Mouse (Mus musculus) CD4-positive helper T cell, adult 2 months (primary cell): ENCODE results near the gene Ell.
A peak's percentile ranks its signal among the peaks of the same experiment; 100 is the strongest.

Experiments used
- DNase-seq: peaks from one replicate; pipeline ENCODE4 v3.0.0-alpha.2; 2012; ENCODE audit warnings: low read depth, missing footprints, low spot score

Ell gene

DNA sequence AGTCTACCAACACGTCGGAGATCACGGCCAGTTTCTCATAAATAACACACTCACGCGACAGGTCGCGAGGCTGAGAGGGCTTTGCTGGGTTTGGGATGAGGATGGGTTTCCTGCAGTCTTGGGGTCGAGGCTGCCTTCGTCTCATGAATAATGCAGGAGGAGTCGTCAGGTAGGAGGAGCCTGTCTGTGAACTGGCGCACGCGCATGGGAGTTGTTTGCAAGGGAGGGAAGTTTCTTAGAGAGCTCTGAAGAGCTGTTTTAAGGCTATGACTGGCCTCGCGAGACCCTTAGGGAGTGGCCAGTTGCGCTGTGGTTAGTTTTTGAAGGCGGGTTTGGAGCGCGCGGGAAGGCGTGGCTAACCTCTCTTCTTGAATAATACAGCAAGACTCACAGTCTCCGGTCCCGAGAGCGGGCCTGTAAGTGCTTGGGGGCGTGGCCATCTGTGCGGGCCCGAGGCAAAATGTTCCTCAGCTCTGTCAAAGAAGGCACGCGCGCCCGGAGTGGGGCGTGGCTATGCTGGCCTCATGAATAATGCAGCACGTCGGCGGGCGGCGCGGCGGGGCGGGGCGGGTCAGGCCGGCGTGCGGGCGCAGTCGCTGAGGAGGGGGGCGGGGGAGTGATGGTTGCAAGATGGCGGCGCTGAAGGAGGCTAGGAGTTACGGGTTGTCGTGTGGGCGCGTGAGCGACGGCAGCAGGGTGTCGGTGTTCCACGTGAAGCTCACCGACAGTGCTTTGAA lies at the start of gene Ell:
Gene Ell, plus strand, starts transcription at position 381 of the 737 bp plus-strand sequence.
- peak; percentile 100 for DNase-seq

DNA sequence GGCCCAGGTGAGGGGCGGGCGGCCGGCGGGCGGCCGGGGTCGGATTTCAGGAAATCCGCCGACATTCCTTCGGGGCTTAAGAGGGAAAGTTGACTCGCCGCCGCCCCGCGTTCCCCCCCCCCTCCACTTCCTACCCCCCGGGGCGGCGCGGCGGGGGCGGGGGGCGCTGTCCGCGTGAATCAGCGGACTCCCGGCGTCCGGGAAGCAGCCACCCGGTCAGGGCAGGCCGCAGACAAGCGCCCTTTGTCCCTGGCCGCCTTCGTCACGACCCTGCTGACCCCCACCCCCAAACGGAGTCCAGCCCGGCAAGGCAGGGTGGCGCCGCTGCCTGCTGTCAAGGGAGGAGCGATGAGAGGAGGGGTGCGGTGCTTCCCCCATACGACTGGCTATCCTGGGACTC lies 49.7 kb upstream of the Ell start:
- DNase-seq: no peak

DNA sequence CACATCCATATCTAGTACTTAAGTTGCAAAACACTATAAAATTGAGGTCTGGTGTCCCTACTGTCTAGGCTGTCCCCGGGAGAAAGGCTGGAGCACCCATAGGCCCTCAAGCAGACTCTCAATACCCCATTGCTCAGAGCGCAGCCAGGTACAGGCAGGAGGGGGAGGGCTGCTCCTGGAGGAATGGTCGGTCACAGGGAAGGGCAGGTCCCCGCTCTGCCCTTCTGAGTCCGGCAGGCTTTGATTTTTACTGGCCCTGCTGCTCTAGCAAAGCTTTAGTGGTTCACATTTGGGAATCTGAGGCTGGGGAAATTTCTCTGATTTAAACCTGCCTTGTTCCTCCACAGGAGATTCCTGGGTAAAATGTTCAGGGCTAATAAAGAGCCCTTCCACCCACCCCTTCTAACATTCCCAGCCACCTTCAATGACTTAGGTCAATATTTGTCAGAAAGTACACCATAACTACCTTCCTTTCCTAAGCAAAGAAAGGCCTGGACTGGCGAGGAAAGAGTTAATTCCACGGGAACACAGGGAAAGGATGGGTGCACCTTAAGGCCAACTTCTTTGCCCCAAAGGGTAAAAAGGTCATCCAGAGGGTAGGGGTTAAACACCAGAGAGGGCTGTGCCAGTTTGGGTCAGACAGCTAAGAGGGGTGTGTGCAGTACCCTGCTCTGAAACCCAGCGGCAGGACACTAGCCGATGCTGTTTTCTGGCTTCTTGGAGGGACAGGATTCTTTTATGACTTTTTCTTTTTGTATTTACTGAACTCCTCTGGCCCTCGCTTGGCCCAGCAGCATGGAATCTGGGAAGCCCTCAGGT lies 49.0 kb upstream of the Ell start:
- no peak for DNase-seq

DNA sequence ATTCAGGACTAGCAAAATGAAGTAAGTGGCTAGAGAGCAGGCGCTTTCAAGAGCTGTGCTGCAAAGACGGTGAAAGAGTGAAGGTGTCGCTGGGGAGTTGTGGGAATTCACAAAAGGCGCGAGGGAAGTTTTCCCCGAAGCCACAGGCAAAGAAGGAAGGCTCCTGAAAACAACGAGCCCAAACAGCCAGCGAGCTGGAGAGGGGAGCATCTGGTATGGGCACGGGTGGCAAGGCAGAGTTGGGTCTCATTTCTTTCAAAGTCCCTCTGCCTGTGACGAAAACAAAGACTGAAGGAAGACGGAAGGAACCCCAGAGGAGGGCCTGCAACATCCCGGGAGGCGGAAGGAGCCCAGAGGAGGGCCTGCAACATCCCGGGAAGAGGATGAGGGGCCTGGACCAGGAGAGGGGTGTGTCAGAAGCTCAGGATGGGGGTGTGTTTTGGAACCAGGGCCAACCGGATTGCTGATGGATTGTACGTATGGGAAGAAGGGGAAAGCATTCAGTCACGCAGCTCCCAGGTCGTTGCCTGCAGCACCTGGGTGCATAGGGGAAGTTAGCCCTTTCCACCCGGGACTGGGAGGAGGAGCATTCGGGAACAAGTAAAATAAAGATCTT lies 48.3 kb upstream of the Ell start:
- DNase-seq: no peak

DNA sequence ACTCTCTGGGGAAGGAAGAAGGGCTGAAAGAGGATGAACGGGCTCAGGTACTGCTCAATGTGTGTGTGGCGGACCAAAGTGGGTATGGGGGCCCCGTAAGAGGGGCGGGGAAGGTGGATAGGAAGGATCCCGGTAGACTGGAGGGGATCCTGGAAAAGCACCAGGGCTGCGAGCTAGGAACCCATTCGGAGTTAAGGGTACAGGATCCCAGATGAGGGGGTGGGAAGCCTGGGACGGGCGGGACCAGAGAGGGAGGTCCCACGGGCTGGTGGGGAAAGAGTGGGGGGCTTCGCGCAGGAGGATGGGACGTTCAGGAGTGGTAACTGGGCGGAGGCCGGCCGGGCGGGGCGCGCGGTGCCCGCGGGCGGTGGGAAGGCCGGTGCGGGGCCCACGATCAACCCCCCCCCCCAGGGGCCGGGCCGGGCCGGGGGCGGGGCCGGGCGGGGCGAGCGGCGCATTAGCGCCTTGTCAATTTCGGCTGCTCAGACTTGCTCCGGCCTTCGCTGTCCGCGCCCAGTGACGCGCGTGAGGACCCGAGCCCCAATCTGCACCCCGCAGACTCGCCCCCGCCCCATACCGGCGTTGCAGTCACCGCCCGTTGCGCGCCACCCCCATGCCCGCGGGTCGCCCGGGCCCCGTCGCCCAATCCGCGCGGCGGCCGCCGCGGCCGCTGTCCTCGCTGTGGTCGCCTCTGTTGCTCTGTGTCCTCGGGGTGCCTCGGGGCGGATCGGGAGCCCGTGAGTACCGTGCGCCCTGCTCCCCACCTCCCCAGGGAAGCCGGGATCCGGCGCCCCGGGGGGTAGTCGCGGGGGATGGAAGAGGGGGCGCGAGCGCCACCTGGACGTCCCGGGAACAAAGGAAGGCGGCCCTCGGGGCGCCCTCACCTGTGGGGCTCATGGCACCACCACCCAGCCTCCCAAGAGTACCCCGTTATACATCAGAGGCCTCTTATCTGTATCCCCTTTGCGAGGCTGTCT lies 46.3 kb upstream of the Ell start, which contains the start of gene Crlf1:
Gene Crlf1, plus strand, starts transcription at position 495 of the 977 bp plus-strand sequence.
- DNase-seq: no peak

DNA sequence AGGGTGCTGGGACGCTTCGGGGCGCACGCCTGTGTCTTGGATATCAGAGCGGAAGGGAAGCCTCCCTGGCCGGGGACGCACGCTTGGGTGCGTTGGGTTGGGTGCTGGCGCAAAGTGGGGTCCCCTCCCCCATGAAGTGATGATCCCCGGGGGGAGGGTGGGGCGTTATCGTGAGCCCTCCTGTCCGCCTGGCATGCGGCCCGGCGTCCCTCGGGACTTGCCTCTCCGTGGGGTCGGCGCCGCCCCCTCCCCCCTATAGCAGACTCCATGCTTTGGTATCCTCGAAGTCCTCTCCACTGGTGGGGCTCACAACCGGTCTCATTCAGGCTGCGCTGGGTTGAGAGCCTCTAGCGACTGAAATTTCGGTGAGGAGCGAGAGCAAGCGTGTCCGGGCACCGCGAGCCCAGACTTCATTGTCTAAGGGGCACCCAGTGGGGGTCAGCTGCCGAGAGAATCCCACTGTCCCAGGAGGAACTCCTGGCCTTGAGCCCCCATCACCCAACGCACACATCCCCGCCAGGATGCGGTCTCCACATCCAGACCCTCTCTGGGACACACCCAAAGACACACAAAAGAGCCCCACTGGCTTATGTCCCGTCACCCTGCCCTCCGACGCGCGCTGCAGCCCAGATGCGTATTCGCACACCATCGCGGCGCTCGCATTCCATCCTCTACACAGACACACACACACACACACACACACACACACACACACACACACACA lies 45.4 kb upstream of the Ell start:
- DNase-seq: peak; percentile 20

DNA sequence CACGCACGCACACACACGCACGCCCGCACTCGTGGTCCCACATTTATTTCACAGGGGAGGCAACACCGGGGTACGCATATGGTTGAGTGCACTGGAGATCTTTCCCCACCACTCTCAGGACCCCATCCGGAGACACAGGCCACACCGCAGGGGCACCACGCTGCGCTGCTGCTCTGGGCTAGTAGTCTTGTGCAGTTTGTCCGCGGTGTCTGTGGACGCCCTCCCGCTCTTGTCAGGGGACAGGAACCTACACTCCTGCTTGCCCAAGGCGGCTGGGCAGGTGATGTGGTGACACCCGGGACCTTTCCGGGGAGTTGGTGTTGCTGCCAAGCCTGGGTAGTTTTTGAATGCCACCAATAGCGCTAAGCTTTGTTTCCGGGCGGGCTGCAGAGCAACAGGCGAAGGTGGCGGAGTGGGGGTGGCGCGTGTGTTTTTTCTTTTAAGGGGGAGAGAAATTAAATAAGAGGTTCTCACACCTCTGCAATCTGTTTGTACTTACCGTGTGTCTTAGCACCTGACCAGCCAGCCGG lies 44.8 kb upstream of the Ell start:
- no peak for DNase-seq

DNA sequence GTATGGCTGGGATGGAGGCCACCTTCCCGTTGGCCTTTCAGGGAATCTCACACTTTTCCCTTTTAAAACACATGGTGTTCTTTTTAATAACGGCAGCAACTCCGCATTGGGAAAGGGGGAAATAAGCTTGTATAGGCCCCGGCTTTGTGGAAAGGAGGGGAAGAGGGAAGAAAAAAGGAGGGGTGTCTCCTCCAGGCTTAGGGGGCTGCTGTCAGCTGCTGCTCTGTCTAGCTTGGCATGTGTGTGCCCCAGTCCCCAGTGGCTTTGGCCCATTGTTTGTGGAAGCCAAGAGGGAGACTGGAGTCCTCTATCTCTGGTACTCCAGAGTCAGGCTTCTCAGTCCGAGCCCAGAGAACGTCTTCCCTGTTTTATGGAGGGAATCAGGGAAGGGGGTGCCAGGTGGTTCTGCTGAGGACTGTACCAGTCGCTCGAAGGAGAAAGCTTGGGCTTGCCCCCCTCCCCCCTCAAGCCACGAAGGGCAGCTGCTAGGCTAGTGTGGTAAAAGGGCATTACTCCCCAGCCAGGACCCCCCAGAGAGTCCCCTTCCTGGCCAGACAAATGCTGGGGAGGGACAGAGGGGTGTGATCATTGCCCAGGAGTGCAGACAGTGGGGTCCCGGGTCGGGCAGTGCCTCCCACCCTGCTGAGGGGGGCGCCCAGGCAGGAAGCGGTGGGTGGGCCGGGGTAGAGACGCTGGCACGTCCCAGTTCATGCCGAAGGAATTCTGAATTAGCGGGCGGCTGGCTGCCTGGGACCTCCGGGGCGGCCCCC lies 44.1 kb upstream of the Ell start:
- no peak for DNase-seq

DNA sequence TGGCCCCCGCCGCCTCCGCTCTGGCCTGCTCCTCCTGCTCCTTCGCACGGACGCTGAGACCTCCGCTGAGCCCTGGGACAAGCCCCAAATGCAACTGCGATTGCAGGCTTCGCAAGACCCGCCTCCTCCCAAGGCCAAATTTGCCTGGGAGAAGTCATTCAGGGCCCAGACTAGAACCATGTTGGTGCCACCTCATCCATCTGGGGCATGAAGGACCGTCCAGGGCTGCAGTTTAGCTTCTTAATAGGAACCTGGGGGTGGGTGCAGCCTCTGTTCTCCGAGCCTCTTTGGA lies 43.5 kb upstream of the Ell start:
- no peak for DNase-seq

DNA sequence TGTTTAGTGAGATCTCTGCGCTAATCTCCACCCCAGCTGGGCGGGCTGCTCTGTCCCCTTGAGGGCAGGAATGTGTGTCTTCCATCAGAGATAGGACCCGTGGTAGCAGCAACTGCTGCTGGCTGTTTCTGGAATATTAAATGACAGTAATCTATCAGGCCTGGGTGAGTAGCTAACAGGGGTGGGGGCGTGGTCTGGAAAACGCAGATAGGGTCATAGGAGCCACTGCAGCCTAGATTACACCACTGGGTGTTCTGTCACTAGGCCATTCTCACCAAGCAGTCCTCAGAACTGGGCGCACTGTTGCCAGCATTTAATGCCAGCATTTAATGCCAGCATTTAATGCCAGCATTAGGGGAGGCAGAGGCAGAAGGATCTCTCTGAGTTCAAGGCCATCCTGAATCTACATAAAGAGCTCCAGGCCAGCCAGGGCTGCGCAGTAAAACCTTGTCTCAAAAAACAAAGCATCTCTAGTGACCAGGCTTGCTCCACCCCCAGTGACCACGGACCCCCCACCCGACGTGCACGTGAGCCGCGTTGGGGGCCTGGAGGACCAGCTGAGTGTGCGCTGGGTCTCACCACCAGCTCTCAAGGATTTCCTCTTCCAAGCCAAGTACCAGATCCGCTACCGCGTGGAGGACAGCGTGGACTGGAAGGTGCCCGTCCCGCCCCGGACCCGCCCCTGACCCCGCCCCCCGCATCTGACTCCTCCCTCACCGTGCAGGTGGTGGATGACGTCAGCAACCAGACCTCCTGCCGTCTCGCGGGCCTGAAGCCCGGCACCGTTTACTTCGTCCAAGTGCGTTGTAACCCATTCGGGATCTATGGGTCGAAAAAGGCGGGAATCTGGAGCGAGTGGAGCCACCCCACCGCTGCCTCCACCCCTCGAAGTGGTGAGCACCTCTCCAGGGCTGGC lies 38.6 kb upstream of the Ell start:
- peak; percentile 72 for DNase-seq

DNA sequence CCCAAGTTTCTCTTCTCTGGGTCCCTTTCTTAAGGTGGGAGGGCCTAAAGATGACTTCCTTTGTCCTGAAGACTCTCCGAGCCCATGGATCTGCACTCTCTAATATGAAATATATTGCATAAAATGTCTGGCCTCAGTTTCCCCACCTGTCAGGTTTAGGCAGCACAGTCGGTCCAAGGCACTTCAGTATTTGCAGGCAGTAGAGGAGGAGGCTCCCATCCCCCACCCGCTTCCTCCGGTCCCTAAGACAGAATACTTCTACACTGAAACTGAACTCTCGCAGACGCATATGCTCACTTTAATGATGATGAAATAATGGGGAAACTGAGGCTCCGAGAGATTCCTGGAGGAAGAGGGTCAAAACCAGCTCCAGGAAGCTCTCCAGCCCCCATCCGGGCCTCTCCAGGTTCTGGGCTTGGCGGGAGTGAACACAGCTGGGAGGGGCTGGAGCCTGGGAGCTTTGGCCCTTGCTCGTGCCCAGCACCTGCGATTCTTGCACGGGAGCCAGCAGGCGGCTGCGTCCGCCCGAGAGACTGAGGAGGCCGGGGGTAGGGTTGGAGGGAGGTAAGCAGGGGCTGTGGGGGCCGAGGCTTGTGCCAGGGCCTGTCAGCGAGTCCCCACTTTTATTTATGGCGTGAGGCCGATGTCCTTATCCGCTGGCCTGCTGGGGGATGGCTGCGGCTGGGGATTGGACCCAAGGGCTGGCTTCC lies 37.3 kb upstream of the Ell start:
- DNase-seq: no peak

DNA sequence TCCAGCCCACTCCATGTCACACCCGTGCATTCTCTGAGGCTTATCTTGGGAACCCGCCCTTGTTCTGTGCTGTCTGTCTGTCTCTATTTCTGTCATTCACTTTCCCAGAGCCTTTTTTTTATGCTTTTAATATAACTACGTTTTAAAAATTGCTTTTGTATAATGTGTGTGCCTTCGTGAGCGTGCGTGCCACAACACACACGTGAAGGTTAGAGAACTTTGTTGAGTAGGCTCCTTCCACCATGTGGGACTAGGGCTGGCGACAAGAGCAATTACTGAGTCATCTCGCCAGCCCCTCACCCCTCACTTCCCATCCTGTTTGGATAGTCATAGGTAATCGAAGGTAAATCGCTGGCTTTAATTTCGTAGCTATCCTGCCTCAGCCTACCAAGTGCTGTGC lies 36.7 kb upstream of the Ell start:
- DNase-seq: no peak

DNA sequence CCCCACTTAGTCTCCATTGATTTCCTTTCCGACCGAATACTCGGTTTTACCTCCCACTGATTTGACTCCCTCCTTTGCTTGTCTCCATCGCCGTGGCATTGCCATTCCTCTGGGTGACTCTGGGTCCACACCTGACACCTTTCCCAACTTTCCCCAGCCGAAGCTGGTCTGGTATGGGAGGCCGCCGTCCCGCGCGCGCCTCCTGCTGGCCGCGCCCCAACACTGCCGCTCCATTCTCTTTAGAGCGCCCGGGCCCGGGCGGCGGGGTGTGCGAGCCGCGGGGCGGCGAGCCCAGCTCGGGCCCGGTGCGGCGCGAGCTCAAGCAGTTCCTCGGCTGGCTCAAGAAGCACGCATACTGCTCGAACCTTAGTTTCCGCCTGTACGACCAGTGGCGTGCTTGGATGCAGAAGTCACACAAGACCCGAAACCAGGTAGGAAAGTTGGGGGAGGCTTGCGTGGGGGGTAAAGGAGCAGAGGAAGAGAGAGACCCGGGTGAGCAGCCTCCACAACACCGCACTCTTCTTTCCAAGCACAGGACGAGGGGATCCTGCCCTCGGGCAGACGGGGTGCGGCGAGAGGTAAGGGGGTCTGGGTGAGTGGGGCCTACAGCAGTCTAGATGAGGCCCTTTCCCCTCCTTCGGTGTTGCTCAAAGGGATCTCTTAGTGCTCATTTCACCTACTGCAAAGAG lies 36.1 kb upstream of the Ell start:
- peak; percentile 74 for DNase-seq

DNA sequence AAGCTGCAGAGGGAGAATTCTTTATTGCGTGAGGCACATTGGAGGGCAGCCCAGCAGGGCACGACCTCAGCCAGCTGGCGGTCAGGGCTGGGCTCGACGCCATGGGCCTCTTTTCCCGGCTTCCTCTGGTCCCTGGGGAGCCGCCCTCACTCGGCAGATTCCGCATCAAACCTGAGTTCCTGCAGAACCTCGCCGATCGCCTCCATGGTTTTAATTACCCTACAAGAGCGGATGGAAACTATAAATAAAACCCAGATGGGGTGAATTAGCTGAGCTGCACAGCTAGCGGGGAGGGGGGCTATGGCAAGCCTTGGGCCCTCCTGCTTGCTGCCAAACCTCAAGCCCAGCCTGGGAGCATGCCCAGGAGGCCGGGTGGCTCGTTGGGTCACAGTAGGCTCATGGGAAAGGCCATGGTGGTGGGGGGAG lies 35.0 kb upstream of the Ell start:
- peak; percentile 16 for DNase-seq

DNA sequence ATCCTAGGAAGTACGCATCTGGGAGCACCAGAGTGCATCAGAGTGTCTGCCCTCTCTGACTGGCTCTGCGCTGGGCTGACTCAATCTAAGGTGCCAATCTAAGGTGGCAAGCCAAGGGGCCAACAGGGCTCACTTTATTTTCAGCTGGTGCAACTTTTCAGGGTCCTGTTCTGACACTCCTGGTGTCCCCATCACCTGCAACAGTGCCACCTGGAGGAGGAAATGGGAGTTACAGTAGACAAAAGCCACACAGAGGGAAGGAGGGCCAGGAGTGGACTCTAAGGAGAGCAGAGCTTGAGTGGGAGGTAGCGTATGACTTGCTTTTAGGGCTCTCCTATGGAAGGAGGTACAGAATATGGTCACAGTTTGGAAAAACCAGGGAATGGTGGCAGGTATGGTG lies 34.4 kb upstream of the Ell start:
- DNase-seq: peak; percentile 74

DNA sequence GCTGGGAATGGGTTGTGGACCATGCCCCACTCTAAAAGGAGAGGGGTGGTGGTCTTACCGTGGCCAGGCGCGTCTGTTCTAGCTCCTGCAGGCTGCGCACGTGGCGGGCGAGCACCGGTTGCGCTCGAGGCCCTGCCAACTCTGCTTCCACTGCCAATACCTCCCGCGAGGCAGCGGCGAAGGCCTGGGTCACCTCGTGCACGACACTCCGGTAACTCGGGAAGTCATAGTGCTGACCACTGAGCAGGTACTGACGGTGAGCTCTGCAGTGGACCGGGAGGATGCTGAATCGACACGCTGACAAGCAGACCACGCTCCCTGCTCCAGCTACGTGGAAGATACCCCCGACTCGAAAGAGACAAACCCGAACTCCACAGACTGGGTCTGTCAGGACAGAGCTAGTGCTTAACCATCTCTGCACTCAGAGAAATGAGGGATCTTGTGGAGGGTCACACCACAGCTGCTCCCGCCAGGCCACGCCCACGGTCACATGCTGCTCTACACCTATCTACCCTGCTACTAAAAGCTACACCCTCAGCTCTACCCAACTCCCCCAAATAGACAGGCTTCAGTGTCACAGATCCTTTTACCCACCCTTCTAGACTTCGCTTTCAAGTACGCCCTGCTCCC lies 33.4 kb upstream of the Ell start:
- no peak for DNase-seq
